Mouse (Mus musculus) Muller cell, postnatal 12 days (primary cell): ENCODE results near the gene Pyurf.

Source experiments
- DNase-seq: peaks from one replicate; pipeline ENCODE4 v3.0.0-alpha.2; 2015; ENCODE audit errors: inconsistent ontology term

Gene Pyurf

GRCm38 (mm10) chr6:57691467-57692261 is at the start of gene Pyurf:
Gene Pyurf (minus strand): TSS chr6:57692078.
- DNase-seq = peak; percentile 92

- no peak for DNase-seq
These were observed 29.5 kb upstream of the Pyurf start for GRCm38 (mm10) chr6:57721347-57721746.

GRCm38 (mm10) chr6:57711726-57712125 is 19.8 kb upstream of the Pyurf start:
- peak; percentile 26 for DNase-seq

- peak; percentile 16 for DNase-seq
These were observed 14.8 kb upstream of the Pyurf start for GRCm38 (mm10) chr6:57706721-57707120.

- DNase-seq = peak; percentile 31
These were observed 11.8 kb upstream of the Pyurf start for GRCm38 (mm10) chr6:57703703-57704102.

GRCm38 (mm10) chr6:57702743-57703499 is 11.0 kb upstream of the Pyurf start:
- DNase-seq = peak; percentile 97

GRCm38 (mm10) chr6:57702376-57702742 is 10.5 kb upstream of the Pyurf start, which contains the start of gene Lancl2:
Gene Lancl2 (plus strand): TSS chr6:57702540.
- DNase-seq = no peak

- DNase-seq = no peak
These were observed 9.8 kb upstream of the Pyurf start for GRCm38 (mm10) chr6:57701686-57702085.

GRCm38 (mm10) chr6:57693116-57693515 is 1.2 kb upstream of the Pyurf start:
- DNase-seq = no peak

- no peak for DNase-seq
These were observed 7.7 kb downstream of the Pyurf start for GRCm38 (mm10) chr6:57684156-57684555.

- no peak for DNase-seq
These were observed 30.6 kb downstream of the Pyurf start for GRCm38 (mm10) chr6:57661295-57661694.

- no peak for DNase-seq
These were observed 44.6 kb downstream of the Pyurf start for GRCm38 (mm10) chr6:57647256-57647655.

GRCm38 (mm10) chr6:57641789-57642188 is 50.1 kb downstream of the Pyurf start:
- DNase-seq = peak; percentile 91

- DNase-seq = no peak
These were observed 52.3 kb downstream of the Pyurf start for GRCm38 (mm10) chr6:57639531-57639930.
